Mouse (Mus musculus) megakaryocyte, embryonic 14.5 days (primary cell): ENCODE results near the gene Bag3.

ENCODE experiments used
- FLI1 ChIP-seq: IDR thresholded peaks from 2 replicates; pipeline ENCODE4 v1.6.1; 2012; ENCODE audit warnings: low read length, inconsistent platforms, mixed read lengths
- GATA1 ChIP-seq: IDR thresholded peaks from 3 replicates; pipeline ENCODE4 v1.6.1; 2012; ENCODE audit warnings: mixed read lengths, low read length, inconsistent platforms, borderline replicate concordance

GRCm38 (mm10) chr7:128531929-128532328, 8.5 kb downstream of the Bag3 start:
- TF ChIP-seq GATA1 (no peak), FLI1 (no peak)
